Mouse (Mus musculus) forelimb bud, embryonic 11.5 days (tissue): Measurements from ENCODE around the gene Afap1.

Experiments used
- DNase-seq: peaks from one replicate; pipeline ENCODE4 v3.0.0-alpha.2; 2012; ENCODE audit warnings: low read depth, low spot score

Afap1 gene

GRCm38 (mm10) chr5:35897147-35897546 lies 4.0 kb downstream of the Afap1 start:
- DNase-seq: no peak

- DNase-seq: no peak
Observed at GRCm38 (mm10) chr5:35898114-35898513, 5.0 kb downstream of the Afap1 start.

GRCm38 (mm10) chr5:35898994-35899393 lies 5.9 kb downstream of the Afap1 start:
- no peak for DNase-seq

- no peak for DNase-seq
Observed at GRCm38 (mm10) chr5:35900401-35901225, 7.5 kb downstream of the Afap1 start.

- no peak for DNase-seq
Observed at GRCm38 (mm10) chr5:35901226-35901809, 8.2 kb downstream of the Afap1 start.

- no peak for DNase-seq
Observed at GRCm38 (mm10) chr5:35903456-35903855, 10.3 kb downstream of the Afap1 start.

- no peak for DNase-seq
Observed at GRCm38 (mm10) chr5:35905283-35905682, 12.2 kb downstream of the Afap1 start.

- no peak for DNase-seq
Observed at GRCm38 (mm10) chr5:35907090-35907489, 14.0 kb downstream of the Afap1 start.

GRCm38 (mm10) chr5:35907633-35908426 lies 14.7 kb downstream of the Afap1 start:
- no peak for DNase-seq

- DNase-seq: no peak
Observed at GRCm38 (mm10) chr5:35908626-35909443, 15.7 kb downstream of the Afap1 start.

GRCm38 (mm10) chr5:35915629-35916300 lies 22.6 kb downstream of the Afap1 start:
- no peak for DNase-seq

GRCm38 (mm10) chr5:35916666-35917065 lies 23.5 kb downstream of the Afap1 start:
- DNase-seq: no peak

GRCm38 (mm10) chr5:35918387-35918786 lies 25.3 kb downstream of the Afap1 start:
- no peak for DNase-seq

- DNase-seq: no peak
Observed at GRCm38 (mm10) chr5:35920076-35920475, 27.0 kb downstream of the Afap1 start.

GRCm38 (mm10) chr5:35920557-35920956 lies 27.4 kb downstream of the Afap1 start:
- no peak for DNase-seq

- no peak for DNase-seq
Observed at GRCm38 (mm10) chr5:35921141-35921540, 28.0 kb downstream of the Afap1 start.

GRCm38 (mm10) chr5:35921595-35922254 lies 28.6 kb downstream of the Afap1 start:
- DNase-seq: peak; percentile 51

- no peak for DNase-seq
Observed at GRCm38 (mm10) chr5:35923448-35923847, 30.3 kb downstream of the Afap1 start.

- DNase-seq: no peak
Observed at GRCm38 (mm10) chr5:35925171-35925634, 32.1 kb downstream of the Afap1 start.

- DNase-seq: no peak
Observed at GRCm38 (mm10) chr5:35926511-35926910, 33.4 kb downstream of the Afap1 start.
